Mouse (Mus musculus): ENCODE measurements around the gene Rnf31.

Rnf31 gene

GRCm38 (mm10) chr14:55605743-55606459 lies 14.4 kb downstream of the Rnf31 start:
- no peak for DNase-seq

- no peak for DNase-seq
Measured at GRCm38 (mm10) chr14:55608339-55608738, 16.8 kb downstream of the Rnf31 start.

GRCm38 (mm10) chr14:55613346-55613745 lies 21.8 kb downstream of the Rnf31 start:
- DNase-seq, result no peak

- no peak for DNase-seq
Measured at GRCm38 (mm10) chr14:55614565-55615178, 23.2 kb downstream of the Rnf31 start.

- no peak for DNase-seq
Measured at GRCm38 (mm10) chr14:55615876-55616275, 24.4 kb downstream of the Rnf31 start.

GRCm38 (mm10) chr14:55616844-55617243 lies 25.3 kb downstream of the Rnf31 start:
- no peak for DNase-seq

GRCm38 (mm10) chr14:55617822-55618221 lies 26.3 kb downstream of the Rnf31 start, which contains the start of gene Rec8:
Gene Rec8, plus strand, starts transcription at chr14:55618037.
- peak; percentile 48 to 69 for DNase-seq

GRCm38 (mm10) chr14:55618486-55619195 lies 27.1 kb downstream of the Rnf31 start:
- peak in 1 of 2 experiments; percentile 33 for DNase-seq

GRCm38 (mm10) chr14:55628077-55628827 lies 36.7 kb downstream of the Rnf31 start:
- DNase-seq, result no peak

- DNase-seq, result peak; percentile 73 to 76
Measured at GRCm38 (mm10) chr14:55629312-55629711, 37.8 kb downstream of the Rnf31 start.

GRCm38 (mm10) chr14:55634874-55635522 lies 43.5 kb downstream of the Rnf31 start:
- peak; percentile 56 to 58 for DNase-seq

- DNase-seq, result peak; percentile 91 to 94
Measured at GRCm38 (mm10) chr14:55635523-55636007, 44.1 kb downstream of the Rnf31 start, which contains the start of gene Ipo4. Gene Ipo4, minus strand, starts transcription at chr14:55635957.

GRCm38 (mm10) chr14:55637795-55638194 lies 46.3 kb downstream of the Rnf31 start, which contains the start of gene Gm49378:
Gene Gm49378, minus strand, starts transcription at chr14:55637895.
- DNase-seq, result no peak

GRCm38 (mm10) chr14:55640816-55641215 lies 49.3 kb downstream of the Rnf31 start:
- no peak for DNase-seq

- no peak for DNase-seq
Measured at GRCm38 (mm10) chr14:55641291-55641690, 49.8 kb downstream of the Rnf31 start.

GRCm38 (mm10) chr14:55642679-55643059 lies 51.2 kb downstream of the Rnf31 start:
- DNase-seq, result no peak

- DNase-seq, result peak; percentile 88 to 93
Measured at GRCm38 (mm10) chr14:55643060-55643907, 51.8 kb downstream of the Rnf31 start, which contains the start of gene Tm9sf1. Gene Tm9sf1, minus strand, starts transcription at chr14:55643806.

- DNase-seq, result peak; percentile 28 to 35
Measured at GRCm38 (mm10) chr14:55644261-55644888, 52.9 kb downstream of the Rnf31 start.

- no peak for DNase-seq
Measured at GRCm38 (mm10) chr14:55649884-55650283, 58.4 kb downstream of the Rnf31 start, which contains the start of gene Tssk4. Gene Tssk4, plus strand, starts transcription at chr14:55650184.

GRCm38 (mm10) chr14:55651528-55651927 lies 60.0 kb downstream of the Rnf31 start:
- no peak for DNase-seq

Data from kidney, postnatal 4 days (tissue).